Mouse (Mus musculus) CH12.LX (cell line): ENCODE measurements around the gene Uba52.

Experiments
- CTCF ChIP-seq, 2 experiments: IDR thresholded peaks in 1 of 2; conservative IDR thresholded peaks in 1 of 2; 2 replicates each; pipeline ENCODE4 v1.5.1; 2011 to 2012; ENCODE audit warnings: low read depth in 2 of 2, low read length in 2 of 2, improper control_type of control experiment in 1 of 2, inconsistent platforms in 1 of 2, mild to moderate bottlenecking in 1 of 2, moderate library complexity in 1 of 2
- ELF1 ChIP-seq: IDR thresholded peaks from 2 replicates; pipeline ENCODE4 v1.6.1; 2014; ENCODE audit warnings: low read depth, mild to moderate bottlenecking, inconsistent platforms, low read length, improper control_type of control experiment
- JUND ChIP-seq: conservative IDR thresholded peaks from 2 replicates; pipeline ENCODE4 v1.6.1; 2011; ENCODE audit warnings: low read depth, low read length, improper control_type of control experiment
- POLR2A ChIP-seq: IDR thresholded peaks from 2 replicates; pipeline ENCODE4 v1.6.1; 2011; ENCODE audit warnings: low read depth, mild to moderate bottlenecking, improper control_type of control experiment, low read length
- POLR2AphosphoS2 ChIP-seq: IDR thresholded peaks from 2 replicates; pipeline ENCODE4 v1.6.1; 2011; ENCODE audit warnings: low read depth, low read length, improper control_type of control experiment

GRCm38 (mm10) chr8:70528182-70528797 is 17.7 kb upstream of the Uba52 start:
- TF ChIP-seq CTCF (conservative IDR thresholded peaks at IDR 0.05 in 1 of 2, IDR thresholded peaks at IDR 0.05 in 1 of 2; ENCODE audit: low read depth in 2 of 2, low read length in 2 of 2) = no peak
- TF ChIP-seq POLR2A = no peak
- no peak for TF ChIP-seq JUND
- TF ChIP-seq POLR2AphosphoS2 = no peak
- TF ChIP-seq ELF1 = no peak
